Mouse (Mus musculus) lung, postnatal 0 days (tissue): Measurements from ENCODE around the gene Ap1b1. TPM values are rescaled to one million over a fixed set of nuclear protein-coding genes. Genes with fewer than 3 reads are reported as not detected.

ENCODE experiments used
- ATAC-seq: fragments of 200-750 bp; cut with Nextera tagmentation; 2 replicates; pipeline ENCODE4 v1.8.0; 2017; ENCODE audit warnings: moderate library complexity
- DNase-seq: peaks from one replicate; pipeline ENCODE4 v3.0.0-alpha.2; 2016; ENCODE audit warnings: low spot score
- H3K27ac ChIP-seq: fragments of 300-500 bp; sonication (generic); 2 replicates; pipeline ENCODE4 v1.5.1; 2014; ENCODE audit warnings: antibody characterized with exemption, mild to moderate bottlenecking, low read length, mixed read lengths
- H3K27me3 ChIP-seq: fragments of 300-500 bp; sonication (generic); replicated peaks from 2 replicates; pipeline ENCODE4 v1.6.1; 2014; ENCODE audit warnings: low read length, mixed read lengths; ENCODE audit not compliant: insufficient read depth
- H3K36me3 ChIP-seq: fragments of 300-500 bp; sonication (generic); 2 replicates; pipeline ENCODE4 v1.6.1; 2014; ENCODE audit warnings: low read length, mixed read lengths; ENCODE audit not compliant: insufficient read depth
- H3K4me1 ChIP-seq: fragments of 300-500 bp; sonication (generic); 2 replicates; pipeline ENCODE4 v1.6.1; 2014; ENCODE audit warnings: antibody characterized with exemption, low read depth, low read length, mixed read lengths; ENCODE audit not compliant: insufficient read depth
- H3K4me2 ChIP-seq: fragments of 300-500 bp; sonication (generic); replicated peaks from 2 replicates; pipeline ENCODE4 v1.6.1; 2014; ENCODE audit warnings: low read depth, mild to moderate bottlenecking, low read length, moderate library complexity, mixed read lengths
- H3K4me3 ChIP-seq: fragments of 300-500 bp; sonication (generic); 2 replicates; pipeline ENCODE4 v1.5.1; 2014; ENCODE audit warnings: low read depth, low read length
- H3K9ac ChIP-seq: fragments of 300-500 bp; sonication (generic); replicated peaks from 2 replicates; pipeline ENCODE4 v1.6.1; 2014; ENCODE audit warnings: low read depth, mild to moderate bottlenecking
- H3K9me3 ChIP-seq: fragments of 300-500 bp; sonication (generic); 2 replicates; pipeline ENCODE4 v1.6.1; 2016; ENCODE audit warnings: low read length, mixed read lengths
- CTCF ChIP-seq: IDR thresholded peaks from 2 replicates; pipeline ENCODE4 v1.5.1; 2016; ENCODE audit warnings: antibody characterized with exemption, mild to moderate bottlenecking
- EP300 ChIP-seq: IDR thresholded peaks from 2 replicates; pipeline ENCODE4 v1.6.1; 2016; ENCODE audit warnings: antibody characterized with exemption, mild to moderate bottlenecking, control low read depth
- WGBS: fragments of 180-500 bp; shearing (Covaris S2); extraction: QIAGEN DNeasy Blood & Tissue Kit; methylation state at CpG from one replicate; pipeline ENCODE4 v1.1.7; 2014; 5-methylcytosine and 5-hydroxymethylcytosine counted together
- polyA plus RNA-seq: library from polyadenylated mRNA; unstranded; fragments of >200 nt; fragmentation: Nextera tagmentation; extraction: Ambion mirVana; gene quantifications from 2 replicates; pipeline ENCODE4 v1.2.1, GENCODE M21; 2015

The Ap1b1 gene
- polyA plus RNA-seq, result 27.3 and 28.3 TPM in 2 replicates

DNA sequence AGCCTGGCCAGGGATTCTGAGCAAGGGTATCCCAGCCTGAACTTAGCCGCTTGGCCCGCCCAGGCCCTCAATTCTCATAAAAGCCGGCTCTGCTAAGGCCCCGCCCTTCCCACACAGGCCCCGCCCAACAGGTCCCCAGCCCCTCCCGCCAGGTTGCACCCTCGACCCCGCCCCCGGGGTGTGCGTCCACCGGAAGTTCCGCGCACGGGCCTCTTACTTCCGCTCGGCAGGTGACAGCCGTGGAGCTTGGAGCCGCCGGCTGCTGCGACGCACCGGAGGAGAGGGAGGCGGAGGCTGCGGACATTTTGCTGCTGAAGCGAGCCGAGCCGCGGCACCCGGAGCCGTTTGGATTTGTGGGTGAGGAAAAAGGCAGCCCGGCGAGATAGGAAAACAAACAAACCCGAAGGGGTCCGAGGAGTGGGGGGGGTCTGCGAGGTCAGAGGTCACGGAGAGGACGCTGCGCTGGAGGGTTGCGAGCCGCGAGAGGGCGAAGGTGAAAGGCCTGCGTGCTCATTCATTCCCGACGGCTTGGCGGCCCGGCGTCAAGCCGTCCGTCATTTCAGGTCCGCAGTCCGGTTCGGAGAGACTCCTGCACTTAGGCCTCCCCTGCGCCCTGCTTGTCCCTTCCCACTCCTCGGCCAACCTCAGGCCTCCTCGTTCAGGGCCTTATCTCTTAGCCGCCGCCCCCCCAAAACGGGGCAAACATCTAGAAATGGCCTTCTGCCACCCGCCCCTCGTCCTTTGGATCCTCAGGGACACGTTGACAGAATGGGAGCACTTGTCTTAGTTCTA lies at the start of gene Ap1b1:
Gene Ap1b1 (plus strand): TSS at position 130 of the 792 bp plus-strand sequence.
- under 1% methylated on average over 58 of the region's 62 CpGs for WGBS
- ATAC-seq (peak; percentile 98), DNase-seq (peak; percentile 95)
- H3K9ac ChIP-seq, result peak within 1 kb of the TSS; percentile 56
- no peak for TF ChIP-seq EP300
- no peak for TF ChIP-seq CTCF
- H3K4me2 ChIP-seq, result peak within 1 kb of the TSS; percentile 94
- no peaks in the 10 kb centered on the region for H3K27me3 ChIP-seq
- H3K4me3 ChIP-seq, result peak within 1 kb of the TSS; percentile 67
- H3K36me3 ChIP-seq, result no peaks in the 10 kb centered on the region
- no peaks in the 10 kb centered on the region for H3K9me3 ChIP-seq
- 0 out of 2 replicates have a peak within 1 kb of the TSS, but pooled peaks have one; percentile 47 for H3K27ac ChIP-seq
- no peaks in the 10 kb centered on the region for H3K4me1 ChIP-seq

GRCm38 (mm10) chr11:4946530-4946929 lies 40.1 kb upstream of the Ap1b1 start:
- 47% methylated on average over 13 of the region's 13 CpGs for WGBS
- peaks cover 44% of the 10 kb centered on the region for H3K27me3 ChIP-seq
- no peak for DNase-seq
- ATAC-seq, result no peak
- H3K4me2 ChIP-seq, result peak overlapping the region; percentile 75
- H3K36me3 ChIP-seq, result no peaks in the 10 kb centered on the region
- no peaks in the 10 kb centered on the region for H3K9me3 ChIP-seq
- TF ChIP-seq EP300 (no peak), CTCF (no peak)
- H3K9ac ChIP-seq, result no peak overlapping the region
- H3K4me3 ChIP-seq, result peak overlapping the region; percentile 43
- H3K27ac ChIP-seq, result no peak overlapping the region
- peaks cover 6% of the 10 kb centered on the region; the same call in 1 of the 2 replicates for H3K4me1 ChIP-seq

GRCm38 (mm10) chr11:4946947-4947812 lies 39.4 kb upstream of the Ap1b1 start:
- H3K4me1 ChIP-seq, result peaks cover 6% of the 10 kb centered on the region; the same call in 1 of the 2 replicates
- under 1% methylated on average over 86 of the region's 120 CpGs for WGBS
- H3K4me2 ChIP-seq, result peak overlapping the region; percentile 75
- H3K9ac ChIP-seq, result no peak overlapping the region
- no peaks in the 10 kb centered on the region for H3K9me3 ChIP-seq
- DNase-seq (peak; percentile 48), ATAC-seq (peak; percentile 63)
- no peak overlapping the region for H3K27ac ChIP-seq
- no peak for TF ChIP-seq EP300
- TF ChIP-seq CTCF, result no peak; the same call in none of the 2 replicates
- peaks cover 44% of the 10 kb centered on the region for H3K27me3 ChIP-seq
- H3K36me3 ChIP-seq, result no peaks in the 10 kb centered on the region
- peak overlapping the region; percentile 43 for H3K4me3 ChIP-seq

GRCm38 (mm10) chr11:4947813-4948174 lies 38.8 kb upstream of the Ap1b1 start, which contains the start of gene Nefh:
Gene Nefh, minus strand, starts transcription at chr11:4948064.
- peak within 1 kb of the TSS; percentile 43 for H3K4me3 ChIP-seq
- under 1% methylated on average over 36 of the region's 41 CpGs for WGBS
- no peak within 1 kb of the TSS for H3K9ac ChIP-seq
- H3K27me3 ChIP-seq, result peaks cover 44% of the 10 kb centered on the region
- H3K27ac ChIP-seq, result no peak within 1 kb of the TSS
- peak within 1 kb of the TSS; percentile 75 for H3K4me2 ChIP-seq
- ATAC-seq (peak; percentile 18; the same call in 1 of the 2 replicates), DNase-seq (no peak)
- H3K9me3 ChIP-seq, result no peaks in the 10 kb centered on the region
- H3K36me3 ChIP-seq, result no peaks in the 10 kb centered on the region
- H3K4me1 ChIP-seq, result peaks cover 6% of the 10 kb centered on the region; the same call in 1 of the 2 replicates
- TF ChIP-seq EP300, result no peak
- no peak for TF ChIP-seq CTCF

DNA sequence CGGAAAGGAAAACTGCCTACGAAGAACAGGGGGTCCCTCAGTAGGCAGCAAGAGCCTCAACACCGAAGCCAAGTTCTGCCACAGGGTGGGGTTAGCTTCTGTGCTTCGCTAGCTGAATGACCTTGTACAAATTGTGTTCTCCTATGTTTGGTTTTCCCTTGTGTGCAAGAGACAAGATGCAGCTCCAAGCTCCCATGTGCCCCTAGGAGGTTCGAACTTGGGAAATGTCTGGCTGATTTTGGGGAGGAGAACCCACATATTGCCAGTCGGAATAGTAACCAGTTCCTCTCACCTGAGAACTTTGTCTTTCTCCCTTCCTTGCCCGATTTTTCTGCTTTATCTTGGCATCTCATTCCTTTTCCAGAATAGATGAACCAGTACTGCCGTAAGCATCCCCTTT lies 37.8 kb upstream of the Ap1b1 start:
- WGBS, result 35% methylated on average over 8 of the region's 8 CpGs
- TF ChIP-seq EP300 (no peak), CTCF (no peak)
- Histone ChIP-seq H3K4me3 (no peak overlapping the region), H3K9ac (no peak overlapping the region), H3K27me3 (peaks cover 44% of the 10 kb centered on the region), H3K27ac (no peak overlapping the region), H3K36me3 (no peaks in the 10 kb centered on the region), H3K9me3 (no peaks in the 10 kb centered on the region), H3K4me2 (no peak overlapping the region), H3K4me1 (peaks cover 6% of the 10 kb centered on the region; the same call in 1 of the 2 replicates)
- ATAC-seq (no peak), DNase-seq (no peak)
